Mouse (Mus musculus) left cerebral cortex, postnatal 14 days (tissue): ENCODE data around the gene Cryz. TPM values are rescaled to one million over a fixed set of nuclear protein-coding genes. Genes with fewer than 3 reads are reported as not detected.

ENCODE experiments used
- DNase-seq, 2 experiments: peaks; one replicate each; pipeline ENCODE4 v3.0.0; 2021 to 2022; ENCODE audit warnings: low spot score in 2 of 2, mixed read lengths in 1 of 2
- intact Hi-C: fragments of 180-260 bp; cut with DNase I; formaldehyde crosslinking; loops from one replicate; pipeline ENCODE4 v1.15.1; 2025
- total RNA-seq, 2 experiments: library from RNA; stranded (reverse); gene quantifications; 2 replicates each; pipeline ENCODE4 v1.2.3; 2021

The Cryz gene
- total RNA-seq, 2 experiments from 2014 or later: 21.1 to 23.7 TPM

GRCm38 (mm10) chr3:154655711-154656110 is 59.2 kb downstream of the Cryz start:
- intact Hi-C loops: loop anchor here (10.0 kb wide), 1 partner anchor 439 kb away; the partner anchor contains the start of genes Fpgt and Lrriq3
- no peak for DNase-seq

GRCm38 (mm10) chr3:154663545-154663944 is 67.0 kb downstream of the Cryz start, which contains the start of gene Erich3:
Erich3 (plus strand) TSS chr3:154663859.
- intact Hi-C loops: loop anchor here (10.0 kb wide), 1 partner anchor 1901 kb away; the partner anchor contains the start of gene Negr1
- DNase-seq: no peak

GRCm38 (mm10) chr3:154663976-154664581 is 67.6 kb downstream of the Cryz start:
- intact Hi-C loops: loop anchor here (10.0 kb wide), 1 partner anchor 1901 kb away; the partner anchor contains the start of gene Negr1
- DNase-seq: peak; percentile 63 to 64

- DNase-seq: no peak
- intact Hi-C loops: loop anchor here (5.0 to 10.0 kb wide), 2 partner anchors 38 to 1900 kb away; partner anchors contain the start of gene Negr1
Measured at GRCm38 (mm10) chr3:154664636-154665035, 68.1 kb downstream of the Cryz start.

- intact Hi-C loops: loop anchor here (5.0 to 10.0 kb wide), 2 partner anchors 34 to 1896 kb away; partner anchors contain the start of gene Negr1
- DNase-seq: peak; percentile 29 to 34
Measured at GRCm38 (mm10) chr3:154668485-154668884, 72.0 kb downstream of the Cryz start.

- intact Hi-C loops: no loop called here
- no peak for DNase-seq
Measured at GRCm38 (mm10) chr3:154670584-154670983, 74.1 kb downstream of the Cryz start.

GRCm38 (mm10) chr3:154671013-154671412 is 74.5 kb downstream of the Cryz start:
- intact Hi-C loops: no loop called here
- DNase-seq: no peak

Other genes with a start within 250 kb of the Cryz start
- 10 to 100 TPM; 12.3 to 12.4 TPM for gene Tyw3, start 393 bp downstream of the Cryz start, total RNA-seq
- gene Erich3, start 67.1 kb downstream of the Cryz start, total RNA-seq: 1 to 10 TPM; 6.9 to 9.6 TPM